Mouse (Mus musculus): Measurements from ENCODE around the gene Ust.
"Not testable (repeated sequence)": the region's sequence is repeated elsewhere in the genome, so short reads cannot be mapped to it uniquely, and the experiment has no call there.

GRCm38 (mm10) chr10:8559566-8559965 lies 40.9 kb upstream of the Ust start:
- not testable (repeated sequence) for TF ChIP-seq CTCF, EP300 (IDR thresholded peaks at IDR 0.05; ENCODE audit: low read depth)
